Mouse (Mus musculus) frontal cortex, adult (tissue): ENCODE results near the gene D430042O09Rik.
A peak's percentile ranks its signal among the peaks of the same experiment; 100 is the strongest.

Experiments used
- ATAC-seq: cut with Nextera tagmentation; 2 replicates; pipeline ENCODE4 v1.9.2; 2017; ENCODE audit warnings: mild to moderate bottlenecking, moderate library complexity, mixed read lengths; ENCODE audit not compliant: low TSS enrichment

D430042O09Rik gene

DNA sequence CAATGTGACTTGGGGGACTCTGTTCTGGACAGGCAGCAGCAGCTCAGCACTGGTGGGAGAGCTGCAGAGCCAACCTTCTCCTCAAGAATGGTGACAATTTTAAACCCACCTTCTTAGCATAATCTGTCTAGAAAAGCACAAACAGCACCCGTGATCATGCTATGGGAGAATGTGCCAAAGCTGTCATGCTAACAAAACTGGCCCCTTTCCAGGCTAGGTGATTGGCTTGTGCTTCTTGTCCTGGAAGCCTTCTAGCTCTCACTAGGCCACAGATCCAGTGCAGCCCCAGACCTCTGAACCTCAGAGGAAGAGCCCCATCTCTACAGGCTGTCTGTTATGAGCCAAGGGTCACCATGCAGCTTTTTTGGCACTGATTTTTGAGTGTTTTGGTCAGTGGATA lies 98.9 kb downstream of the D430042O09Rik start:
- ATAC-seq = no peak

DNA sequence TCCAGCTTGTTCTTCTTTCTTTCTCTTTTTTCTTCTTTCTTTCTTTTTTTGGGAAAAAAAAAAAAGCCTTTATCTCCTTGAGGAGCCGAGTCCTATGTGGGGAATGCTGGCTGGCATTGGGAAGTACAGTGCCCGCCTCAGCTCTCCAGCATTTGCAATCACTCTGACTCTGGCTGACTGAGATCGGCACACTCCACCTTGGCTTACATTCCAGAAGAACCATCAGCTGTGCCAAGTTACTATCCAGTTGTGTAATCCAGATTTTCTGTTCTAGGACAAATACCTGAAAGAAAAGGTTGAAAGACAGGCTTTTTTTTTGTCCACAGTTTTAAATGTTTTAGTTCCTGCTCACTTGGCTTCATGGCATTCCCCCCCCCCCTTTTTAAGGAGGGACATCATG lies 100.5 kb downstream of the D430042O09Rik start:
- no peak for ATAC-seq

DNA sequence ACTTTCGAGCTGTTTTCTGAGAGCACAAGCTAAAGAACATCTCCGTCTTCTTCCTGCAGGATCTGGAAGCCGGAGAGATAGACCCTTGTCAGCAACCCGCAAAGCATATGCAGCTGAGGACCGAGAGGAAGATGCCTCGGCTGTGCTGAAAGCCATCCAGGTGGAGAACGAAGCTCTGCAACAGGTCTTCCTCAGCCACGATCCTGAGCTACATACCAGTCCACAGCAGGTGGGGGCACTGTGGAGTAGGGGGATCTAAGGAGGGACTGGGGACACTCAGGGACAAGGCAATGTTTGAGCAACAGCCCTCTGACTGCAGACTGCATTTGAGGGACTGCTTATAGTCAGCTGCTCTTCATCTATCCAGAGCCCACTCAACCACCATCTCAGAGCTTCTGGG lies 105.0 kb downstream of the D430042O09Rik start:
- no peak for ATAC-seq

DNA sequence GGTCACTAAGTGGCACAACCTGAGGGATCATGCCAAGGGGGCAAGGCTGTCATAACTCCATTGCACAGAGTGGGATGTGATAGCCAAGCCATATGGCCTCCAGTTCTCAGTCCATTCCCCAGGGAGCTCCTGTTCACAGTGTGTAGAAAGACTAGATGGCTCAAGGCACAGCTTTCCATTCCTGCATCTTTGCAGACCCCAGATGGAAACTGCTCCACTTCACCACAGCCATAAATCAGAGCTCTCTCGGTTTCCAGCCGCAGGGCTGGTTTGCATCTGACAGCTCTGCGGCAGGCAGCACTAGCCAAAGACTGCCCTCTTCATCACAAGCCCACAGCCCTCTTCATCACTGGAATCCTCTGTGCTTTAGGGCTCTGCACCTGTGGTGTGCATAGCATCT lies 108.0 kb downstream of the D430042O09Rik start:
- no peak for ATAC-seq

DNA sequence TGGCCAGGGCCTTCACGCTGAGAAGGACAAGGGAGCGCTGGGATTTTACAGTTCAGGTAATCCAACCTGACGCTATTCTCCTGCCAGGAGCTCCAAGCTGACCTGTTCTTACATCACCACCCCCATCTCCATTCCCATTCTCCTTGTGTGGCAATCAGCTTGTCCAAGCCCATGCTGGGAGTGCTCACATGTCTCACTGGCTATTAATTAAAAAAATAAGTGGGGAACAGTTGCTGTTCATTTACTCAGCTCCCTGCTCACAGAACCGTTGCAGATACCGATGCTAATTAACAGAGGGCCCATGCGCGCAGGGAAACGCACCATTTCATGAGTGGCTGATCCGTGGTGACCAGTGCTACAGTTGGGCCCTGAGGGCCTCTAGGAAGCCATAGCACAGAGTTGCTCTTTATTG lies 110.6 kb downstream of the D430042O09Rik start:
- ATAC-seq = no peak

DNA sequence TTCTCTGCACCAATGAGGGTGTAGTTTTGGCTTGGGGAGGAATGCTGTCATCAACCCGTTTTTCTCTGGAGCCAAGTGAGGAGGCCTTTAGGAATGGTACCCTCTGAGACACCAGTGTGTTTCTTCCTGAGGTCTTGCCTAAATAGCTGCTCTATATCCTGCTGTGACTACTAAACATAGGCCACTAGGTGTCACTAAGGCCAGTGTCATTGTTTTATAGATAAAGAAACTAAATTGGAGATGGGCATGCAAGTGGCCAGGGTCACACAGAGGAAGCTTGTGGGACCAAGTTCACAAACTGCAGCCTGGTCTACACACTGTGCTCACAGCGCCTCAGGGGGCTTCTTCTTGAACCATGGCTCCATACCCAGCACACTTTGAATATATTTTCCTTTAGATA lies 112.5 kb downstream of the D430042O09Rik start:
- no peak for ATAC-seq

DNA sequence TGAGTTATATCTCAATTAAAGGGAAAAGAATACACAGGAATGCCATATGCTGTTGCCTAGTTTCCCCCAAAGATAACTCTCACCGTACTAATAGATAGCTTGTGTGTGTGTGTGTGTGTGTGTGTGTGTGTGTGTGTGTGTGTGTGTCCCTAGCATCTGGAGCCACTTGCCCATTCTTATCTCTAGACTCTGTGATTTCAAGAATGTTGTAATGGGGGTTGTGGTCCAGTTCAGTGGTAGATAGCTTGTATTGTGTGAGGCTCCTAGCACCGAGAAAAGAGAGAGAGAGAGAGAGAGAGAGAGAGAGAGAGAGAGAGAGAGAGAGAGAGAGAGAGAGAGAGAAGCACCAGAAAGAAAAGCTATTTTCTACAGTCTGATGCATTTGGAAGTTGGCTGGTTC lies 118.7 kb downstream of the D430042O09Rik start:
- no peak for ATAC-seq

DNA sequence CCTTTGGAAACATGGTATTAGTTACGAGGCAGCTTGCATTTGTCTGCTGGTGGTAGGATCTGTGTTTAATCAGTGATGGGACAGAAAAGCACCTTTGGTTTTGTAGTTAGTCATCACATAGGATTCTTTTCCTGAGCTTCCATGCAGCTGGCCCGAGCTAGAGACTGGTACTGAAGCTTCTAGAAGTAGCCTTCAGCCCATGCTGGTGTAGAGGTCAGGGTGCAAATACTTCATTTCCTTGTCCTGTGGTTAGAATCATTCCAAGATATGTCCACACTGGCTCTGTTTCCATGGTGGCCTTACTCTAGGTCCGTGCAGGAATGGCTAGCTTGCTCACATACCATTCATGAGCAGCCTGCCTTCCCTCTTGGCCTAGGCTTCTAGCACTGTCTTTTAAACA lies 119.2 kb downstream of the D430042O09Rik start:
- ATAC-seq = no peak

DNA sequence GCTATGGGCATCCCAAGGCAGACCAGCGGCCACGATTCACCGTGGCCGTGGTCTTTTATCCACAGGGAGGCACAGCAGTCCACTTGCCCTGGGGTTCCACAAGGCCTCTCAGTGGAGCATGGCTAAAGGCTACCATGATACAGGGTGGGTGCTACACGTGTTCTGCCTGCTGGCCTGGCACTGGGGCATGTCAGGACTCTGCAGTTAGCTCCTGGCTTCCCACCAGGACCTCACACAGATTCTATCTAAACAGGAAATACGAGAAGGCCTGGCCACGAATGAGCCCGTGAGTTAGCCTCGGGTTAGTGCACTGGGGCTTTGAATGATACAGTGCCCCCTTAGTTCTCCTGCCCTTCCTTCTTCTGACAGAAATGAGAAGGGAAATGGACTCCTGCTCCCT lies 119.7 kb downstream of the D430042O09Rik start:
- ATAC-seq = no peak

DNA sequence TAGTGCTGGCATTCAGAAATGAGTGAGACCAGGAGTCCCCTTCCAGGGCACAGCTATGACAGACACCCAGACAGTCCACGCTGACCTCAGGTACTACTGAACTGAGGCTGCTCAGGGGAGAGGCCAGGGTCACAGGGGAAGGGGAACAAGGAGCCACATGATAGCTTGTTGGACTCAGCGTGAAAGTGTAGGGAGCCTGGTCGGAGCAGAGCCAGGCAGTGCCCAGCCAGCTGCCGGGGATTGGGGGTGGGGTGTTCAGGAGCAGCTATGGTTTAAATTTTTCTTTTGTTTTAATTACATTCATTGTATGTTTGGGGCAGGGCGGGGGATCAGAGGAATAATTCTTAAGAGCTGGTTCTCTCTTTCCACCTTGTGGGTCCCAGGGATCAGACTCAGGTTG lies 120.9 kb downstream of the D430042O09Rik start:
- no peak for ATAC-seq

DNA sequence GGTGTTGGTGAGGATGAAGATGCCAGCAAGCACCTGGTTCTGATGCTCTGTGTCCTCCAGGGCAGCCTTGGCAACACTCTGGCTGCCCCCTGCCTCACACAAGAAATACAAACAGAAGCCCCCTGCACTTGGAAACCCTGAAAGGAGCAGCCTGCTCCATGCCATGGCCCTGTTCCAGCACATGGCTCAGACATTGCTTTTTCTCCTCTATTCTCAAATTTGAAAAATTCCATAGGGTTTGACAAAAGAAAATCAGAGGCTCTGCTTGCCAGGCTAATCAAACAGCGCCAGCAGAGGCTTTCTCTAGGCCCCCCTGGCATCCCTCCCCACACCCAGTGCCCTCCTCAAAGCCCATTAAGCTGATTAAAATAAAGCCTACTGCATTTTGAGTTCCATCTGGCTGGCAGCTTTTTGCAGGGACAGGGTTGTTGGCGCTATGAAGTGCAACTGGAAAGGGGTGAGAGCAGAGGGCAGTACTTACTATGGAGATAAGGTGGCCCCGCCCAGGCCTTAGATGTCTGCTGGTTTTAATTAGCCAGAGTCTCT lies 121.5 kb downstream of the D430042O09Rik start:
- no peak for ATAC-seq

DNA sequence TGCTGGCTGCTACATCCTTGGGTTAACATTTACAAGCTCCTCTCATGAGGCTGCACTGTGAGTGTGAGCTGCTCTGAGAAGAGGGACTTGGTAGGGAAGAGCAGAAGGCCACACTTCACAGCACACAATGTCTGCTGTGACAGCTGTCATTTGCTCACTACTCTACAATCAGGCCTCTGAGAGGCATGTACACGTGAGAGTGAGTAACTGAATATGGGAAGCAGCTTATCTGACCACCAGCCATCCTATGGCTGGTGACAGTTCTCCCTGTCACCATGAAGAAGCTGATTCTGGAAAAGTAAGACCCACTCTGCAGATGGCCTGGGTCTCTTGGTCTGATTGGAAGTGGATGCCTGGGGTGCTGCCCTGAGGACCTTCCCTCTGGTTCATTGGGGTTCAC lies 125.1 kb downstream of the D430042O09Rik start:
- no peak for ATAC-seq

DNA sequence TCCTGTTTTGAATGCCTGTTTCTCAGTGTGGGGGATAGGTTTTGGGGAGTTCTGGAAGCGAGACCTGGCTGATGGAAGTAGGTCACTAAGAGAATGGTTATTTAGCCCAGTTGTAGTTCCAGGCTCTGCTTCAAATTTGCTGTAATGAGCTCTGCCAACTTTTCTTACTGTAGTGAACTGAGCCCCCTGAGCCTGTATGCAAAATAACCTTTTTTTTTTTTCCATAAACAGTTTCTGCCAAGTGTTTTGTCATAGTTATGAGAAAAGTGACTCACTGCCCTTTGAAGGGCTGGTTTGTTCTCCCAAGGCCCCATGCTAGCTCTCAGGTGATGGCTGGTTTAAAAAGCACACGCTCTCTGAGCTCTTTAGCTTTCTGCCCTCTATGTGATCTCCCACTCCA lies 125.8 kb downstream of the D430042O09Rik start:
- no peak for ATAC-seq

DNA sequence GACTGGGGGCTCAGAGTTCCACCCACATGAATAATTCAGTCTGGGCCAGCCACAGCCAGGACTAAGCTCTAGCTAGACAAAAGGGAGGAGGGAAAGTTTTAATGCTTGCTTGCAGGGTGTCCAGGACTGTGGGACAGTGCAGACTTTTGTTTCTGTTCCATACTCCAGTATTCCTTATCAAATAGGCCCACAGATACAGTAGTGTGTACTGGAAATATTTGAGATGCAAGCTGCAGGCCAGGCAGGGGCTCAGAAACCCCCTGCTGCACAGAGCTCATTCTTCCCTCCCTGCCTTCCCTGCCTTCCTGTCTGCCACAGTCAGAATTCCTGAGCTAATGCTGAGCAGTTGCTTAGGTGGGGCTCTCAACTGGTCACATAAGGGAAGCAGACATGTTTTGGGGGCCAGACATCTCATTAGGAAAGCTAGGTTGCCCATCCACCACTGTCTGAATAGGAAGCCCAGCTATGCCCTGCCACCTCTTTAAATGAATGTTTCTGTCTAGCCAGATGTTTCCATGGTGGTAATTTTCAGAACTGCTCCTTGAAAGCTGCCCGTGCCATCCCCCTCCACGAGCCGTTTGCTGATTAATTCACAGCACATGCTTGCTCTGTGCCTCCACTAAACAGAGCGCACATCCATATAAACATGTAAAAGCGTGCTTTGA lies 130.5 kb downstream of the D430042O09Rik start:
- ATAC-seq = no peak

DNA sequence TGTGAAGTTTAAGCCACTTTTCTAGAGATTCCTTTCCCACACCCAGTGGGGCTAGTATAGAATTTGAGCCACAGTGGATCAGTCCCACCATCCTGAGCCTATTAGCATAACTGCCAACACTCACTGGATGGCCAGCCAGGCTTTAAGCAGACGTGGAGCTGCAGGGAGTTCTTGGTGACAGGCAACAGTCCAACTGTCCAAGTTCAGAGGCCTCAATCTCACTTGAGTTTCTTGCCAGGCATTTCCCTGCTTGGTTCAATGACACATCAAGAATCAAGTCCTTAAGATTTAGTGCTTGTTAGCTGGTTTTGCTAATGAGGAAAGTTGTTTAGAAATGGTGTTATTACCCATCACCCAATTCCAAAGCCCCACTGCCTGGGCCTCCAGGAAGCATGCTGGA lies 137.9 kb downstream of the D430042O09Rik start:
- ATAC-seq = no peak

DNA sequence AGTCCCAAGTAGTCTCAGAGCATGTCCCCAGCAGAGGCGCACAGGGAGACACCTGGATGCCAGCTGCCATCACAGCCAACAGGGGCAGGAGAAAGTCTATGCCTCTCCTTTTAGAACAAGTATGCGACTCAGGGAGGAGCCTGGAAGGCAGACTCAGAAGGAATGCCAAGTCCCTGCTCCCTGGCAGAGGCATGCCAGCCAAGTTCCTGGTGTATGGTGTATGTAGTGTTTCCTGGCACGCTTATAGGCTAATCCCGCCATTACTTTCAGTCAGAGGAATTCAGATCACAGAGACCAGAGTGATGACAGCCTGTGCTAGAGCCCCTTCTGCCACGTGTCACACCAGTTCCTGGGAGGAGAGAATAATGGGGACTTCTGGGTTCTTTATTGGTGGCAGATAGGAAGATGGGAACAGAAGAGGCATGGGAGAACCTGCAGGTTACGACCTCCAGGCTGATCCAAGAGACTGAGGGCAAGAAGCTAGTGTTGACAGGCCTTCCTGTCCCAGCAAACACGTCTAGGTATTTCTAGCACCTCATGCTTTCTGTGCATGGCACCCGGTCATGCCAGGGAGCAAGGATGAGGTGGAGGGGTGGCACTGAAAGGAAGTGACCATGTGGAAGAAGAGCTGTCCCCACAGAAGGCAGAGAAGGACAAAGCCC lies 139.3 kb downstream of the D430042O09Rik start:
- peak; percentile 79 for ATAC-seq

DNA sequence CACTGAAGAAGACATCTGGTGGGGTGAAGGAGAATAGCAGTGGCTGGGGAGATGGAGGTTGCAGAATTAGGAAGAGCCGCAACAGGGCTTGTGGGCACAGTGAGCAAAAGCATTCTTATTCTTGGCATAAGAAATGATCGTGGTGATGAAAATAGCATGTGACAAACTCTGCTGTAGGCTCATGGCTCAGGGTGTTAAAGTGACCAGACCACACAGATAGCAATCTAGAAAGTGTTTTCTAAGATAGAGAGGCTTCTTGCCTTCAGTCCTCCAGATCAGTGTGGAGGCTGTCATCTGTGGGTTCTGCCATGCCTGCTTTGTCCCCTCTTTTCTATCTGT lies 139.8 kb downstream of the D430042O09Rik start:
- ATAC-seq = peak; percentile 71

DNA sequence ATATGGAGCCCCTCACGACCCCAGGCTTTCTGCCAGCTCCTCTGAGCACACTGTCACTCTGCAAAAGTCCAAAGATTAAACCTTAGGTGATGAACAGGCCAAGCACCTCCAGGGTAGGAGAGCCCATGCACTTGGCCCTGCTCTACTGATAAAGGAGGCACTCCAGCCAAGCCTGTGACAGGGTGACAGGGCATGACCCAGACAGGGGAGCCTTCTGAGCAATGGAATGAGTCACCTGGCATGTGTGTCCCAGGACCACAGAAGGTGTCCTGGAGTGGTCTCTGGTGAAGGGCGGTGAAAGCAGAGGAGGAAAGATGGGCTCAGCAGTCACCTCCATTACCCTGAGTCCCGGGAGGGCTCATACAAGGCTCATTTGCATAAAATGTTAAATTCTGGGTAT lies 151.9 kb downstream of the D430042O09Rik start:
- ATAC-seq = no peak

DNA sequence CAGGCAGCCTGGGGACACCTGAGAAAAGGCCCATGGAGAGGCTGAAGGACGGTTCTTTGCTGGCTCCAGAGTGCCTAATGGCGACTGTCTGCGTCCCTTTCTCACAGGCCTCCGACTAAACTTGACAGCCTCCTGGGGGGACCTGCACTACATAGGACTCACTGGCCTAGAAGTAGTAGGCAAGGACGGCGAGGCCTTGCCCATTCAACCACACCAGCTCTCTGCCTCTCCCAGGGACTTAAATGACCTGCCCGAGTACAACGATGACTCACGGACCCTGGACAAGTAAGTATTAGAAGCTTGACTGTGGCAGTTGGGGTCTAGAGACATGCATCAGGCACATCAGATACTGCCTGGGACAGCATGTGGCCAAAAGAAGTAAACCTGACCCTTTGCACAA lies 152.7 kb downstream of the D430042O09Rik start:
- no peak for ATAC-seq

DNA sequence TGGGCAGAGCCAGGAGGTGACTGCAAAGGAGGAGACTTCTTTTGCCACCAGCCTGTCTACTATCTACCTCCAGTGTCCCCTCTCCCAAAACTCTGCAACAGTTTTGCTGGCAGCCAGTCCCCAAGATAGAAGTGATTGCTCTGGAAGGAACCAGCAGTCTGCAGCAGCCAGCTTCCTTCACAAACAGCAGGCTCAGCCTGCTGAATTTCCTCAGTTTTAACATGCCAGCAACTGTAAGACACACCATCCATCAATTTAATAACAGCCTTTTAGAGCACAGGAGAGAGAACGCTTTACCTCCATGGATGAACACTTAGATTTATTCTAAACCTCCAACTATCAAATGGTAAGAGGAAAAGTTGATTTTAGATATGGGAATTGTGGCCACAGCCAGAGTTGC lies 156.3 kb downstream of the D430042O09Rik start:
- ATAC-seq = no peak

DNA sequence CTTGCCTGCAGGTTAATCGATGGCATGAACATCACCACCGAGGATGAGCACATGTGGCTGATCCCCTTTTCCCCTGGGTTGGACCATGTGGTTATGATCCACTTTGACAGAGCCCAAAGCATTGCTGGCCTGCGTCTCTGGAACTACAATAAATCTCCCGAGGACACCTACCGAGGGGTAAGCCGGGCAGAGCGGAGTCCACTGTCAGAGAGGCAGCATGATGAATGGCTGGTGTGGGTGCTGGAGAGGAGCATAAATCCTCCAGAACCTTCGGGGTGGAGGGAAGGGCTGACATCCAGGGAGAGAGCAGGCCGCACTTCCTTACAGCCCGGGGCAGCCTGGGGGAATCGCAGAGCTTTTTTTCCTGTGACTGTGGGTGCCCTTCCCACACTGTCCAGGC lies 157.5 kb downstream of the D430042O09Rik start:
- ATAC-seq = no peak

DNA sequence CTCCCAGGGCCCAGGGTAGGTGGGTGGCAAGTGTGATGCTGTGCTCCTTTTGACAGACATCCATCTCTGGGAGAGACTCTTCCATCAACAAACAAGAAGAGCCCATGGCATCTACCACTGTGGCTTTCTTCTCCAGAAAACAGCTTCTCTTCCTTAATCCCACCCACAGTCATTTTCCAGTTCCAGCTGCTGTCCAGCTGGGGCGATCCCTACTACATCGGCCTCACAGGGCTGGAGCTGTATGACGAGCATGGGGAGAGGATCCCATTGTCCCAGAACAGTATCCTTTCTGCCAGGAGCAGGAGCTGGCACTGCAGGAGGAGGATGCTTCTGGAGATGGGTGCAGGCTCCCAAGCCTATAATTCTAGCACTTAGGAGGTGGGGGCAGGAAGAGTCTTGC lies 160.9 kb downstream of the D430042O09Rik start:
- no peak for ATAC-seq

DNA sequence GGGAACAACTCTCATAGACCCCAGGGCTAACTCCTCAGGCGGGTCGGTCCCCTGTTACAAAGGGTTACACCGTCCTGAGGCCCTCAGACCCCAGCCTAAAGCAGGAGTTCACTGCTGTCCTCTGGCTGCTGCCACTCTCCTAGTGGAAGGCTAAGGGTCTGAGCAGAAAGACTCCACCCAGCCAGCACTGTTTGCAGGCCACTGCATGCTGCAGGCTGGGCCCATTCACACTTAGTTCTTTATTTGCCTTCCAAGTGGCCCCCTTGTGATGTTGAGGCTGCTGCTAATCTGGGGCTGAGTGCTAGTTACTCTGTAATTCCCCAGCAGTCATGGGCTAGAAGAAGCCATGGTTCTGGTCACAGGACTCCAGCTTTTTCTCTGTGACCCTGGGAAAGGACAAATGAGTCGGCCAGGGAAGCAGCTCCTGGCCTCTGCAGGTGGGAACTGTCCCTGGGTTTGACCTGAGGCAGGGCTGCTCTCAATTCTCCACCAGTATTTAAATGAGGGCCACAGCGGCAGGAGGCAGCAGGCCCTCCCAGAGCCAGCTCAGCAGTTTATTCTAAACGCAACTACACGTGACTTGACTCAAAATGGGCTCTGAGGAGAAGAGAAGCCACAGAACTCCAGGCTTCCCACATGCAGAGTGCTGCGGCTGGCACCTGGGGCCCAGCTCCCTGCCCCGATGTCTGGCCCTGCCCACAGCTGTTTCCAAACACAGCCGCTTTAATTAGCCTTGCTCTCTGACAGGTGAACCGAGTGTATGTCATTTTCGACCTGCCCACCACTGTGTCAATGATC lies 163.9 kb downstream of the D430042O09Rik start:
- ATAC-seq = peak; percentile 54
